Mouse (Mus musculus) small intestine, adult 2 months (tissue): Measurements from ENCODE around the gene Arid5b. TPM values are rescaled to one million over a fixed set of nuclear protein-coding genes. Genes with fewer than 3 reads are reported as not detected.

Experiments used
- H3K27ac ChIP-seq: fragments of 200-500 bp; 2 replicates; pipeline ENCODE4 v1.5.1; 2012; ENCODE audit warnings: low read depth, low read length, control low read depth, inconsistent platforms; ENCODE audit not compliant: insufficient read depth
- H3K27me3 ChIP-seq: fragments of 200-500 bp; 2 replicates; pipeline ENCODE4 v1.6.1; 2012; ENCODE audit warnings: mild to moderate bottlenecking, moderate library complexity, low read length, inconsistent platforms; ENCODE audit not compliant: control insufficient read depth, insufficient read depth
- H3K36me3 ChIP-seq: fragments of 200-500 bp; 2 replicates; pipeline ENCODE4 v1.6.1; 2012; ENCODE audit warnings: mild to moderate bottlenecking, low read length, control low read depth, inconsistent platforms; ENCODE audit not compliant: control insufficient read depth, insufficient read depth
- H3K4me1 ChIP-seq: fragments of 200-500 bp; 2 replicates; pipeline ENCODE4 v1.6.1; 2012; ENCODE audit warnings: low read length, inconsistent platforms, mixed read lengths; ENCODE audit not compliant: control insufficient read depth, insufficient read depth, insufficient read length
- H3K4me3 ChIP-seq: fragments of 200-500 bp; 2 replicates; pipeline ENCODE4 v1.5.1; 2012; ENCODE audit warnings: low read depth, mild to moderate bottlenecking, control low read depth, inconsistent platforms, low read length, moderate library complexity
- CTCF ChIP-seq: fragments of 200-500 bp; IDR thresholded peaks from 2 replicates; pipeline ENCODE4 v1.5.1; 2012; ENCODE audit warnings: low read depth, mild to moderate bottlenecking, control low read depth, inconsistent platforms, low read length, moderate library complexity, mixed read lengths; ENCODE audit not compliant: insufficient replicate concordance, insufficient read length; ENCODE audit errors: extremely low read depth
- POLR2A ChIP-seq: fragments of 200-500 bp; IDR thresholded peaks from 2 replicates; pipeline ENCODE4 v1.6.1; 2012; ENCODE audit warnings: low read depth, mild to moderate bottlenecking, control low read depth, inconsistent platforms, low read length, moderate library complexity
- WGBS: fragments of 180-500 bp; shearing (Covaris S2); methylation state at CpG from one replicate; pipeline ENCODE4 v1.1.7; 2018; 5-methylcytosine and 5-hydroxymethylcytosine counted together
- polyA plus RNA-seq: library from polyadenylated mRNA; depleted of rRNA; stranded (reverse); fragments of >200 nt; gene quantifications from 2 replicates; pipeline ENCODE4 v1.2.3, GENCODE M21; 2012; rRNA removed

The Arid5b gene
- 1.4 and 3.3 TPM in 2 replicates for polyA plus RNA-seq

- H3K36me3 ChIP-seq: no peaks in the 10 kb centered on the region
- H3K4me3 ChIP-seq: peak within 1 kb of the TSS; percentile 82
- TF ChIP-seq POLR2A (no peak), CTCF (no peak)
- no peaks in the 10 kb centered on the region for H3K27me3 ChIP-seq
- peak within 1 kb of the TSS; percentile 94 for H3K27ac ChIP-seq
- H3K4me1 ChIP-seq: peaks cover 3% of the 10 kb centered on the region; the same call in 1 of the 2 replicates
- WGBS: under 1% methylated on average over 24 of the region's 24 CpGs
Measured at GRCm38 (mm10) chr10:68278632-68279361, at the start of gene Arid5b. Gene Arid5b, minus strand, starts transcription at chr10:68278740.

DNA sequence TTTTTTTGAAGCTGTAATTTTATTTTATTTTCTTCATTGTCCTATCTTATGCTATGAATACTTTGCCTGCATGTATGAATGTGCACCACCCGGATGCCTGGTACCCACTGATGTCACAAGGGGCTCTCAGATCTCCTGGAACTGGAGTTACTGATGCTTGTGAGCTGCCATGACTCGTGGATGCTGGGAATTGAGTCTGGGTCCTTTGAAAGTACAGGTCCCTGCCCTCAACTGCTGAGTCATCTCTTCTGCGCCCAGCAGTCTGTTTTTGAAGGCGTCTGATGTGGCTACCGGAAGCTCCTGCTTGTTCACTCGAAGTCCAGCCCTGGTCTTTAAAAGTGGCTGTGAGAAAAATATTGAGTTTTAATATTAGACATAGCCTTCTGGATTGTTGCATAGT is 46.8 kb upstream of the Arid5b start:
- no peaks in the 10 kb centered on the region for H3K36me3 ChIP-seq
- no peak for TF ChIP-seq CTCF
- no peak for TF ChIP-seq POLR2A
- no peaks in the 10 kb centered on the region for H3K4me1 ChIP-seq
- no peaks in the 10 kb centered on the region for H3K27me3 ChIP-seq
- 85% methylated on average over 6 of the region's 6 CpGs for WGBS
- no peak overlapping the region for H3K4me3 ChIP-seq
- H3K27ac ChIP-seq: no peak overlapping the region

DNA sequence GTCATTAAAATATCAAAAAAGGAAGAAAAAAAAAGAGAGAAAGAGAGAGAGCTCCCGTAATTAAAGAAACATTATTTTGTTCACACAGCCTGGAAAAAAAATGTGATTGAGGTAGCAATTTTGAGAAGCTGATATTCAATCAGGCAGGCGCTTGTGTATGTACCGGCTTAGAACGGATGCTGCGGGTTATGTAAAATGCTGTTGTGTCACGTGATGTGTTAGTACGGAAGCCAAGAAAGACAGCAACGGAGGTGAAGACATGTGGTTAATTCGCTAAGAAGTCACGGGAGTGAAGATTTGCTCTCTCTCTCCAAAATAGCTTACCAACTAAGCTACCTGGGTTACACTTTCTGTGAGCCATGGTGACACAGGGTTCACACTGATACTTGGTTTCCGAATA is 45.5 kb upstream of the Arid5b start:
- no peaks in the 10 kb centered on the region for H3K4me1 ChIP-seq
- TF ChIP-seq CTCF: no peak
- no peak for TF ChIP-seq POLR2A
- WGBS: 95% methylated on average over 11 of the region's 11 CpGs

DNA sequence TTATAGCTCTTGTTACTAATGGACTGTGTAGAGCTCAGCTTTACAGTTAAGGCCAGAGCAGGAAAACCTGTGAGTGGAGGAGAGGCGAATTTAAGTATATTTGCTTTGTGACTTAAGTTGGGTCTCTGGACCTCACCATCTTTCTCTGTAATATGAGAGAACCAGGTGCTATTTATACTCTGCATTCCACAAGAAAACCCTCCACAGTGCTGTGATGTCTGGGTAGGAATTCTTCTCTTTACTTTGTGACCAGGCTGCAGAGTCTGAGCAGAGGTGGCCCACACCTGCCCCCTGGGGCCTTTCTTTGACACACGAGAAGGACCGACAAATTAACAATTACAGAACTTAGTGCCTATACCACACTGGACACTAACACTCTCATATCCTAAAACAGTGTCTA is 44.6 kb upstream of the Arid5b start:
- no peaks in the 10 kb centered on the region for H3K36me3 ChIP-seq
- no peak overlapping the region for H3K4me3 ChIP-seq
- WGBS: 88% methylated on average over 3 of the region's 3 CpGs
- H3K27me3 ChIP-seq: no peaks in the 10 kb centered on the region
- H3K4me1 ChIP-seq: no peaks in the 10 kb centered on the region
- no peak for TF ChIP-seq CTCF
- no peak for TF ChIP-seq POLR2A
- no peak overlapping the region for H3K27ac ChIP-seq

More for the DNA sequence above, 45.5 kb upstream of the Arid5b start:
- Histone ChIP-seq H3K27me3 (no peaks in the 10 kb centered on the region), H3K4me3 (no peak overlapping the region), H3K36me3 (no peaks in the 10 kb centered on the region), H3K27ac (no peak overlapping the region)

- no peaks in the 10 kb centered on the region for H3K27me3 ChIP-seq
- 90% methylated on average over 4 of the region's 4 CpGs for WGBS
- H3K4me1 ChIP-seq: no peaks in the 10 kb centered on the region
- no peak for TF ChIP-seq CTCF
- no peak for TF ChIP-seq POLR2A
- H3K36me3 ChIP-seq: no peaks in the 10 kb centered on the region
- H3K4me3 ChIP-seq: no peak overlapping the region
- no peak overlapping the region for H3K27ac ChIP-seq
Measured at GRCm38 (mm10) chr10:68320986-68321385, 42.4 kb upstream of the Arid5b start.

DNA sequence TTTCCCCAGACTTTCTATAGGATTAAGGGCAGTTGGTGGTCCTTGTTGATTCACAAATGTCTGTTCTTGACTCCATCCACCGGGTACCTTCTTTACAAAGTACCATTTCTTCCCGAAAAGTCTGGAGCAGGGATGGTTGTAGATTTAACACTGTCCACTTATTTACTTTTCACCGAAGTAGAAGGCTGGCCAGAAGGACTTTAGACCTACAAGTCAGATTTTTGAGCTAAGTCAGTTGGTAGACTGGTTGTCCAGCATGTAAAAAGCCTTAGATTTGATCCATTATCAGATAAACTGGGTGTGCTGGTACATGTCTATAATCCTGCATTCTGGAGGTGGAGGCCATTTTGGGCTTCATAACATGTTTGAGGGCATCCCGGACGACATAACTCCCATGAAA is 42.0 kb upstream of the Arid5b start:
- no peaks in the 10 kb centered on the region for H3K36me3 ChIP-seq
- no peak overlapping the region for H3K4me3 ChIP-seq
- WGBS: 93% methylated on average over 5 of the region's 5 CpGs
- H3K27me3 ChIP-seq: no peaks in the 10 kb centered on the region
- no peaks in the 10 kb centered on the region for H3K4me1 ChIP-seq
- H3K27ac ChIP-seq: no peak overlapping the region
- TF ChIP-seq CTCF (no peak), POLR2A (no peak)

DNA sequence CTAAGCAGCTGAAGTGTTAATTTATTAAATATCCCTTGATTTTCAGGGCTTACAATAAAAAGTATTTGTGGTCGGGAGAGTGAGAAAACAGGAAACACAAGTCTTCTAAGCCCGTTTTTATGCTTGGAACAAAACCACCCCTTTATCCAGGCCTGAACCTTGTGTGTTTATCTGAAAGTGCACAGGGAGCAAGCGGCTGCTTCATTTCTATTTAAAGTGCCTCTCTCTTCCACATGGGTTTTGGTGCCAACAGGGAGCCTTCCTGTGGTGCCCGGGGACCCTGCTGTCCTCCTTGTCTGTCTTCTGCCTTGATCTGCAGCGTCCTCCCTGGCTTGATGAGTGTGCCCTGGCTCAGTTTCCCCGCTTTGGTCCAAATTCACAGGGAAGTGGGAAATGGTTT is 40.9 kb upstream of the Arid5b start:
- TF ChIP-seq POLR2A: no peak
- no peaks in the 10 kb centered on the region for H3K4me1 ChIP-seq
- WGBS: 70% methylated on average over 6 of the region's 6 CpGs
- no peak overlapping the region for H3K4me3 ChIP-seq
- no peaks in the 10 kb centered on the region for H3K27me3 ChIP-seq
- no peaks in the 10 kb centered on the region for H3K36me3 ChIP-seq
- no peak overlapping the region for H3K27ac ChIP-seq
